Mouse (Mus musculus) thymus, postnatal 10 days (tissue): ENCODE measurements around the gene Srms.

Experiments used
- DNase-seq, 2 experiments: peaks; one replicate each; pipeline ENCODE4 v3.0.0; 2021; ENCODE audit warnings: low spot score in 2 of 2

Srms gene

DNA sequence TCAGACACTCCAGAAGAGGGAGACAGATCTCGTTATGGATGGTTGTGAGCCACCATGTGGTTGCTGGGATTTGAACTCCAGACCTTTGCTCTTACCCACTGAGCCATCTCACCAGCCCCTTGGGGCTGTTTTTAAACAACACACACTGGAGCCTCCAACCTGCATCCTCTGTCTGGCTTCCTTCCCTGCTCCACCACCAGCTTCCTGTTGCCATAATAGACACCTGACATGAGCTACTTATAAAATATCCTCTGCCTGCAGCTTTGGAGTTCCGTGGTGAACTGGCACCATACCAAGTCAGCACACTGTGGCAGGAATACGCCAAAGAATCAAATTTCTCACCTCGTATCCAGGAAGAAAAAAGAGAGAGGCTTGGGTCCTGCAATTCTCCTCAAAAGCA is 52.2 kb downstream of the Srms start:
- DNase-seq = no peak

DNA sequence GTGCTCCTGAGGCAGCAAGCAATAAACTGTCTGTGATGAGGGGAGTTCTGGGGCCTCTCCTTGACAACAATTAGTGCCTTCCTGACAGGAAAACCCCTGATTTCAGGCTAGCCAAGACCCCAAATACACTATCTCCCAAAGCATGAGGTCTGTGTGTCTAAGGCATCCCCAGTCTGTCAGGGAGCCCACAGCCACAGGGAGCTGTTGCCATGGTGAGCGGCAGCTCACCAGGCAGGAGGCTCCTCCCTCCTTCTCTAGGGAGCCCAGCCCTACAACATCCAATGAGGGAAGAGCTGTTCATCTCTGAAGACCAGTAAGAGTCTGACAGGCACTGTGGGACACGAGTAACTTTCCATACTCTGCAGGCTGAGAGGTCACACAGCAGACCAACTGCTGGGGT is 53.2 kb downstream of the Srms start:
- DNase-seq = no peak

DNA sequence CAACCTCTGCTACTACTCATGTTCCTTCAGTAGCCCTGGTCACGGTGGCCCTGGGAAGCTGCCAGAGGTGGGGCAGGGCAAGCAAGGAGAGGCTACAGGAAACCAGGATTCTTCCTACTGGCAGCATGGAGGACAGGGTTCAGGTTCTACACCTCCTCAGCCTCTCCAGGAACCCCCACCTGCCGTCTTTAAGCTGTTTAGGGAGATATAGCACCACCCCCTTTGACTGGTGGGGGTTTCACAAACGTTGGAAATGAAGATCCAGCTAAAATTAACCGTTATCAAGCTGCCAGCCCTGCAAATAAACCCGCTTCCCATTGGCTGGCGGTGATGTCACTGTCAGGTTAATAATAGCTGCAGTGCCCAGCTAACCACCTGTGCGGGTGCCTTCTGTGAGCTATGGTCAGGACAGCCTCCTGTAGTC is 53.9 kb downstream of the Srms start:
- no peak for DNase-seq

DNA sequence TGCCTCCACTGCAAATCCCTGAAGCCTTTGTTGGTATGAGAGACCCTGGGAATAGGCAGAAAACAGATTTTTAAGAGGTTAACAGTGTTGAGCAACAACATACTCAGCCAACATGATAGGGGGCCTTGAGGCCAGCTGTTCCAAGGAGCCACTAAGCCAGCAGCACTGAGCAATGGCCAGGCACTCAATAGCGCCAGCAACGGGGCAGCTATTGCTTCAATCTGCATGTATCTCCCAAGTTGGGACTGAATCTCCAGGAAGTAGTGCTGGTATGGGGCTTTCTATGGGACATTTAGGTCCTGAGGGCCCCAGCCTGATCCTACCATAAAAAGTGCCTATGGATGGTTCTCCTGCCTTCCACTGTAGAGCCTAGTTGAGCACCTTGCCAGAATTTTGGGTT is 54.5 kb downstream of the Srms start:
- DNase-seq = no peak

DNA sequence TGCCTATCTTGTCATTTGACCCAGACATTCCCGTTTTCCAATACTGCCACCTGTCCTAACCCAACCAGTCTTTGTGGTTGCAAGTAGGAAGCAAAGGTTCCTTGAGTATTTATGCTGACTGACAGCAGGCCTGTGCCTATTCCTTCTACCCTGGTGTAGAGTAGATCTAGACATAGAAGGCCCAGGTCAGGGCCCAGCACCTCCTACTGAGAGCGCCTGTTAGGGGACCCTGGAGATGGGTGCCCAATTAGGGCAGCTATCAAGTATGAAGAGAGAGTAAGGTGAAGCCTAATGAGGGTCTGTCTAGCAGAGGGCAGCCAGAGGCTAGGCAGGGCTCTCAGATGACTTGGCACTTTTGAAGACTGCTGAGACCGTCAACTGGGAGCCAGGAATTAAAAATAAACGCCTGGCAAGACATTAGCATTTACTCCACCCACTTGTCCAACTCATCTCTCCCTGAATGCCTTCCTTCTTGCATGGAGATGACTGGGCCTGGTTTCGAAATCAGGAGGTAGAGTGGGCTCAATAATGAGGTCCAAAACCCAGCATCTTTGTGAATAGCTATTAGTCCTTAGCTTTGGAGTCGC is 55.2 kb downstream of the Srms start:
- DNase-seq = no peak

DNA sequence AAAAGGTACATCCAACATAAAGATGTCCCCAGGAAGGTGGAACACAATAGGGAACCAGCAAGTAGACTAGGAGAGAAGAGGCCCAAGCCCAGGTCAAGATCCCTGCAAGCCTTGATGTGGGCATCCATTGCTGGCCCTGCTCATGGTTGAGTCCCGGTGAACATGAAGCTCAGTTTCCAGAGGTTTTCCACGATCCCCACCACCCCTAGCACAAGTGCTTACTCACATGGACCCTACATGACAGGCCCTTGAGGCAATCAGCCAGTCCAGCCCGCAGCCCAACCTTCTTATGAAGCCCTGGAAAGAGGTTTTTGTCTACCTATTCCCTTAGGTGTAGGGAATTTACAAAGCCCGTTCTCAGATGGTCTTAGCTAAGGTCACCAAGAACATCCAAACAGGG is 55.8 kb downstream of the Srms start:
- no peak for DNase-seq

DNA sequence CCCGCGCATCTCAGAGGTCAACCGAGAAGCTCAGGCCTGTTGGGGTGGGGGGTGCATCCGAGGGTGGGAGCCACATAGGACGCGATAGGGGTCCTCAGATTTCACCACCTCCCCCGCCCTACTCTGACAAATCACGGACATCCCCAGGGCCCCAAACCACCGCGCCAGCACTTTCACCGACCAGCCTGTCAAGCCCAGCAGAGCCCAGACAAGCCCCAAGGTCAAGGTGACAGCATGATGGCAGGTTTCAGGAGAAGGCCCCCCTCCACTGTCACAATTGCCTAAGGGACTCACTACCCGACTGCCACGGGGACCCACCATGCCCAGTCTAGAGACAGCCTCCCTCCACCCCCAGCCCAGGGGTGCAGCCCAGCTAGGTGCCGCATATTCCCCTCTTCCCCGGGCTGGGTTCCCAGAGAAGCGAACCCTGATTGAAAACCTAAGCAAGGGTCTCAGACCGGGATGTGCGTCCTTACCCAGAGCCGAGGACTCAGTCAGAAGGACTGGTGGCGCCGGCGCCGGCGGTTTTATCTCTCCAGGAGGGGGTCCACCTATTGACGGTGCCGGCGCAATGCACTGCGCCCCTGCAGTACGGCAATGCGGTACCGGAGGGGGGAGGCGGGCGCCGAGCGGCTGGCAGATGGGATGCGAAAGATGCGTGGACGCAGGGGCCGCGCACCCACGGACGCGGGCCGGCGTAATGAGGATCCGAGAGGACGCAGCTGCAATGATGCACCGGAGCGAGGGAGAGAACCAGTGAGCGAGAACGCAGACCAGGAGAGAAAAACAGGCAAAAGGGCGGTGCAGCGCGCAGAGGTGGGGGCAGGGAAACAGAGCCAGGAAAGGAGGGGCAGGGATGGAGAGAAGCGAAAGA is 56.5 kb downstream of the Srms start, which contains the start of gene Eef1a2:
TSS of gene Eef1a2 (minus strand) at position 767 of the 874 bp plus-strand sequence.
- DNase-seq = no peak

DNA sequence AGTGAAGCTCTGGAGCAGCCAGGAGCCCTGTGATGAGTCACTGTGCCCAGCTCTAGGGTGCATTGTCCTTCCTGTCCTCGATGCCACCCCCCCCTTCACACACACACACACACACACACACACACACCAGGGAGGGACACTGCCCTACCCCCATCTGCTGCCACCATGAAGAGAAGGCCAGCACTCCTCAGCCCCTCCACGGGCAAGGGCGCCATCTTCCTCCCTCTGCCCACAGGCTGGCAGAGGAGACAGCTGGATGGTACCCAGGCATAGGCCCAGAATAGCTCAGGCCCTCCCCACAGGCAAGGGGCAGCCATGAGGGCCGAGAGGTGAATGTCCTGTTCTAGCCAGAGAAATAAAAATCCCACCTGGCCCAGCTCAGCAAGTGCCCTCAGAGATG is 57.2 kb downstream of the Srms start:
- DNase-seq = no peak
